32 mouse cellular contexts compared by ENCODE assay signal in genomic region chr11:105978634-105979033, GRCm38 (mm10). TPM values are rescaled to one million over a fixed set of nuclear protein-coding genes. Genes with fewer than 3 reads are reported as not detected.
"Had no signal": no experiment of that assay in that cellular context is flagged by ENCODE, and none has a peak within 500 bp of the region (broad histone marks: within the 10 kb centered on the region; RNA-seq: fewer than 3 reads in every experiment).

No protein-coding gene starts in this region.

- H3K9me3 ChIP-seq: kidney, embryonic 15.5 days; liver, embryonic 13.5 days; lung, embryonic 15.5 days; neural tube, embryonic 12.5 days; neural tube, embryonic 15.5 days; stomach, embryonic 15.5 days had no signal

- H3K4me2 ChIP-seq: kidney, embryonic 15.5 days; liver, embryonic 13.5 days; lung, embryonic 15.5 days; midbrain, embryonic 11.5 days; neural tube, embryonic 12.5 days; neural tube, embryonic 15.5 days; stomach, embryonic 15.5 days had no signal

- H3K36me3 ChIP-seq: kidney, embryonic 15.5 days; liver, embryonic 13.5 days; lung, embryonic 15.5 days; neural tube, embryonic 12.5 days; neural tube, embryonic 15.5 days; stomach, embryonic 15.5 days had no signal

- H3K4me3 ChIP-seq: kidney, embryonic 15.5 days; left cerebral cortex, adult 2 months; liver, embryonic 13.5 days; lung, embryonic 15.5 days; neural tube, embryonic 12.5 days; neural tube, embryonic 15.5 days; stomach, embryonic 15.5 days had no signal

- H3K4me1 ChIP-seq: kidney, embryonic 15.5 days; liver, embryonic 13.5 days; lung, embryonic 15.5 days; neural tube, embryonic 12.5 days; neural tube, embryonic 15.5 days; stomach, embryonic 15.5 days had no signal

- DNase-seq: kidney, adult 18-20 months; kidney, postnatal 10 days; kidney, postnatal 36 days; layer of hippocampus, postnatal 36 days; liver, embryonic 13.5 days; midbrain, embryonic 14.5 days; right cerebral cortex, adult 18-20 months; right cerebral cortex, postnatal 14 days; right cerebral cortex, postnatal 4 days; spleen, adult 18-20 months; thymus, postnatal 36 days had no signal

- H3K27ac ChIP-seq: kidney, embryonic 15.5 days; left cerebral cortex, adult 2 months; liver, embryonic 13.5 days; lung, embryonic 15.5 days; neural tube, embryonic 12.5 days; neural tube, embryonic 15.5 days; stomach, embryonic 15.5 days had no signal

- H3K27me3 ChIP-seq: kidney, embryonic 15.5 days; lung, embryonic 15.5 days; neural tube, embryonic 12.5 days; stomach, embryonic 15.5 days had no signal

- H3K9ac ChIP-seq: kidney, embryonic 15.5 days; liver, embryonic 13.5 days; lung, embryonic 15.5 days; neural tube, embryonic 12.5 days; neural tube, embryonic 15.5 days; stomach, embryonic 15.5 days had no signal

- ATAC-seq: inflammation-experienced regulatory T-cells, adult 6 months; intestine, embryonic 16.5 days had no signal

RNA-seq across cellular contexts. Expression of gene Ace, which starts 10.9 kb away (rescaled TPM):
- polyA plus RNA-seq: inflammation-experienced regulatory T-cells, adult 6 months had no signal

RNA-seq across cellular contexts. Expression of gene Ace3, which starts 15.8 kb away (rescaled TPM):
- total RNA-seq: layer of hippocampus, adult 8-10 months; layer of hippocampus, postnatal 10 days; layer of hippocampus, postnatal 36 days; left cerebral cortex, adult 2 months; left cerebral cortex, postnatal 10 days; left cerebral cortex, postnatal 36 days; liver, adult 2 months; megakaryocyte-erythroid progenitor cell, adult 5-6 weeks; midbrain, postnatal 0 days had no signal
- polyA plus RNA-seq: inflammation-experienced regulatory T-cells, adult 6 months; kidney, embryonic 15.5 days; limb, embryonic 11.5 days; limb, embryonic 14.5 days; liver, adult 2 months; liver, embryonic 13.5 days; liver, embryonic 16.5 days; midbrain, embryonic 11.5 days; midbrain, postnatal 0 days; neural tube, embryonic 12.5 days; neural tube, embryonic 15.5 days; stomach, embryonic 15.5 days; thymus, postnatal 0 days; urinary bladder, adult 2 months had no signal

RNA-seq across cellular contexts. Expression of gene Kcnh6, which starts 29.3 kb away (rescaled TPM):
- total RNA-seq: liver, adult 2 months; megakaryocyte-erythroid progenitor cell, adult 5-6 weeks had no signal
- polyA plus RNA-seq: liver, adult 2 months had no signal
